Mouse (Mus musculus) R1 (cell line): Measurements from ENCODE around the gene Gm3752.
"Not testable (repeated sequence)": the region's sequence is repeated elsewhere in the genome, so short reads cannot be mapped to it uniquely, and the experiment has no call there.

Experiments used
- DNase-seq: peaks from one replicate; pipeline ENCODE4 v3.0.0-alpha.2; 2018; ENCODE audit warnings: low read depth, low spot score

Gm3752 gene

DNA sequence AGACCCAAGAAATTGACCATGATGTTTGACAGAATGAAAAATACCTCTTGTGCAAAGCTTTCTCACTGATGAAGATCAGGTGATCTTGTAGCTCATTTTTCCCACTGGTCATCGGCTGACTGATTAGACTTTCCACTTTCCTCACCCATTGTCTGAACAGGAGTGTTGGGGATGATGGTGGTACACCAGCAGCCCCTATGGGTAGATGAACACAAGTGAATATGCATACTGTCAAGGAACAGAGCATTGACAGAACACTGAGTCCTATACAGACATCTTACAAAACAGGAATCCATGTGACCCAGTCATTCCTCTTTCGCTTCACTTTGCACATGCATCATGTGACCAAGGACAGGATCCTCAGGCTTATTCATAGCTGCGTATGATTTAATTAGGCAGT lies at the start of gene Gm3752:
Gm3752 (minus strand) TSS at position 101 of the 400 bp plus-strand sequence.
- not testable (repeated sequence) for DNase-seq

DNA sequence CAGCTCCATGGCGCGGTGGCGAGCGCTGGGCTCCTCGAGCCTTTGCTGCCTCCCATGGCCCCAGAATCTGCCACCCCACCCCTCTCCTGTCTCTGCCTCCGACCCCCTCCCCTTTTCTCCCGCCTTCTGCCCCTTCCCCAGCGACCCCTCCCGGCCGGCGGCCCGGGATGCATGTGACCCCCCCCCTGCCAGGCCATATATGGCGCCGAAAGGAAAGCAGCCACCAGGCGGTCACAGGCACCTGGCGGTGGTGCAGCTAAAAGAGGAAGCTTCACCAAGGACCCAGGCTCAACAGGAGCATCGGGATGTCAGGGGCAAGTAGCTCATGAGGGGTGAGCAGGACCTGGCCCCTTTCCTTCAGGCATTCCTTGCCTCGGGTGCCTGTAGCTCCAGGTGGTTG lies 5.2 kb upstream of the Gm3752 start:
- DNase-seq: peak; percentile 1

DNA sequence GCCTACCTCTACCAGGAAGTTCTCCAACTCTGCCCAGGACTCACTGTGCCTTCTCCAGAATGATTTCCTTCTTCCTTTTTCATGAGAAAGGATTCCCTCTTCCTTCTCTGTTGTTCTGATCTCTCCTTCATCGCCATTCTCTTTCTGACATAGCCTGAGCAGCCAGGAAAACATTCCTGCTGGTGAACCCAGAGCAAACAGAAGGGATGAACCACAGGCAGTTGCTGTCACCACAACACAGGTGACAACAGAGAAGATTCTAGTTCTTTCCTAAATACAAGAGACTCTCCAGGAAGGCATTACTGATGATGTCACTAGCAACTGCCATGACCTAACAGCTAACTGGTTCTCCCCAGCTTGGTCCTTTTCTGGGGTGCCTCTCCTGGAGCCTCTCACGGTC lies 32.7 kb downstream of the Gm3752 start, which contains the start of gene Gm3755:
Gm3755 (minus strand) TSS at position 101 of the 400 bp plus-strand sequence.
- not testable (repeated sequence) for DNase-seq

DNA sequence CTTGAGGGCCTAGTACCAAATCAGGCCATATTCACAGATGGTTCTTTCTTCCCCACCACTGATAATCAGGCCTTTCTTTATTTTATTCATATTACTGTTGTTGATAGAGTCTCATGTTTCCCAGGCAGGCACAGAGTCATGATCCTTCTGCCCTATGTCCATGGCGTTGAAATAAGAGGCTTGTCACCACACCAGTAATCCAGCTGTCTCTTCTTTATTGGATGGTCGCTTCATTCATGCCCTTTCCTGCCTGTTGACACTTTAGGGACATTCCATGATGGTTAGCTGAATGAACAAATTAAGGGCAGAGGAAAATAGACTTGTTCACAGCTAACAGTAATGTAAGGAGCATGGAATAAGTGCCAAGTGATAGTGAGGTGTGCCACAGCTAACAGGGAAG lies 61.1 kb downstream of the Gm3752 start:
- peak; percentile 2 for DNase-seq
